Mouse (Mus musculus) spleen, postnatal 10 days (tissue): Measurements from ENCODE around the gene H2-T24.
A peak's percentile ranks its signal among the peaks of the same experiment; 100 is the strongest.

Experiments used
- DNase-seq, 2 experiments: peaks; one replicate each; pipeline ENCODE4 v3.0.0; 2021 to 2022; ENCODE audit warnings: low spot score in 2 of 2

The H2-T24 gene

GRCm38 (mm10) chr17:35991781-35992180 is 28.6 kb downstream of the H2-T24 start:
- DNase-seq: no peak

- no peak for DNase-seq
These were observed 38.6 kb downstream of the H2-T24 start for GRCm38 (mm10) chr17:35981776-35982175.

- DNase-seq: peak in 1 of 2 experiments; percentile 44
These were observed 40.0 kb downstream of the H2-T24 start for GRCm38 (mm10) chr17:35980363-35980754.

- peak; percentile 86 to 87 for DNase-seq
These were observed 40.7 kb downstream of the H2-T24 start, which contains the start of the genes Gnl1 and Prr3 for GRCm38 (mm10) chr17:35979401-35980362. Gnl1 (plus strand) TSS chr17:35979851. Prr3 (minus strand) TSS chr17:35980236.

GRCm38 (mm10) chr17:35978811-35979400 is 41.5 kb downstream of the H2-T24 start:
- peak in 1 of 2 experiments; percentile 20 for DNase-seq

- no peak for DNase-seq
These were observed 48.2 kb downstream of the H2-T24 start for GRCm38 (mm10) chr17:35972131-35972530.

- peak; percentile 99 to 100 for DNase-seq
These were observed 50.7 kb downstream of the H2-T24 start, which contains the start of gene Abcf1 for GRCm38 (mm10) chr17:35969418-35970389. Abcf1 (minus strand) TSS chr17:35969761.

GRCm38 (mm10) chr17:35967621-35968020 is 52.7 kb downstream of the H2-T24 start:
- no peak for DNase-seq

GRCm38 (mm10) chr17:35963279-35963678 is 57.1 kb downstream of the H2-T24 start:
- peak in 1 of 2 experiments; percentile 10 for DNase-seq

- no peak for DNase-seq
These were observed 61.7 kb downstream of the H2-T24 start for GRCm38 (mm10) chr17:35958533-35959223.
